Mouse (Mus musculus) kidney, postnatal 14 days (tissue): ENCODE results near the gene St3gal2.
A peak's percentile ranks its signal among the peaks of the same experiment; 100 is the strongest.
"Not testable (repeated sequence)": the region's sequence is repeated elsewhere in the genome, so short reads cannot be mapped to it uniquely, and the experiment has no call there.

ENCODE experiments used
- DNase-seq: peaks from one replicate; pipeline ENCODE4 v3.0.0; 2022; ENCODE audit warnings: mixed read lengths

The St3gal2 gene

DNA sequence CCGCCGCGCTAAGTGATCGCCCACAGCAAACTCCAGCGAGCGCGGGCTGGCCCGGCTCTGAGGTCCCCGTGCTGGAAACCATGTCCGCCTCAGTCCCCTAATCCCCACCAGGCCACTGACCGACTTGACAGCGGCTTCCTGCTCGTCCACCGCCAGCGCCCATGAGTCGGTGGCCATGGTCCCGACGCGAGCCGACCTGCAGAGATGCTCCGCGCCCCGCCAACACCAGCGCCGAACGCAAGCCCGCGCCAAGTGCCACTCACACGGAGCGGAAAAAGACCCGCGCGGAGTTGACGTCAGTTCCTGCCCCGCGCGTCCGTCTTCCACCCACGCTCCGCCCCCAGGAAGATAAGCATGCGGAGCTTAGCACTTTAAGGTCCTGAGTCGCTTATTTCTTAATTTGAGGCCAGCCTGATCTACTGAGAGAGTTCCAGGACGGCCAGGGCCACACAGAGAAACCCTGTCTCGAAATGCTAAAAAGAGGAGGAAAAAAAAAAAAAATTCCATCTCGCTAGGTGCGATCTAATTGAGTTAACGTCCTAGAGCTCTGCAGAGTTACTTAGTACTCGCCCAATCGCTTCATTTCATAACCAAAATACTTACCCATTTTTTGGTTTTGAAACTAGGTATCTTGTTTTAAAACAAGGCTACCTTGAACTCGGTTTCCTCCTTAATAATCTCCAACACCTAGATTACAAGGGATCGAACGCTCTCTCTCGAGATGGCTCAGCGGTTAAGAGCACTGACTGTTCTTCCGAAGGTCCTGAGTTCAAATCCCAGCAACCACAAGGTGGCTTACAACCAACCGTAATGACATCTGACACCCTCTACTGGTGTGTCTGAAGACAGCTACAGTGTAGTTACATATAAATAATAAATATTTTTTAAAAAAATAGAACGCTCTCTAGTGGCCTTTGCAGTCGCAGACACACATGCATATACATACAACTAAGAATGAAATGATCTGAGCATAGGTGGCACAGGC, 78.1 kb downstream of the St3gal2 start, which contains the start of gene Ddx19a:
Gene Ddx19a, minus strand, starts transcription at position 254 of the 985 bp plus-strand sequence.
- DNase-seq = peak; percentile 91

DNA sequence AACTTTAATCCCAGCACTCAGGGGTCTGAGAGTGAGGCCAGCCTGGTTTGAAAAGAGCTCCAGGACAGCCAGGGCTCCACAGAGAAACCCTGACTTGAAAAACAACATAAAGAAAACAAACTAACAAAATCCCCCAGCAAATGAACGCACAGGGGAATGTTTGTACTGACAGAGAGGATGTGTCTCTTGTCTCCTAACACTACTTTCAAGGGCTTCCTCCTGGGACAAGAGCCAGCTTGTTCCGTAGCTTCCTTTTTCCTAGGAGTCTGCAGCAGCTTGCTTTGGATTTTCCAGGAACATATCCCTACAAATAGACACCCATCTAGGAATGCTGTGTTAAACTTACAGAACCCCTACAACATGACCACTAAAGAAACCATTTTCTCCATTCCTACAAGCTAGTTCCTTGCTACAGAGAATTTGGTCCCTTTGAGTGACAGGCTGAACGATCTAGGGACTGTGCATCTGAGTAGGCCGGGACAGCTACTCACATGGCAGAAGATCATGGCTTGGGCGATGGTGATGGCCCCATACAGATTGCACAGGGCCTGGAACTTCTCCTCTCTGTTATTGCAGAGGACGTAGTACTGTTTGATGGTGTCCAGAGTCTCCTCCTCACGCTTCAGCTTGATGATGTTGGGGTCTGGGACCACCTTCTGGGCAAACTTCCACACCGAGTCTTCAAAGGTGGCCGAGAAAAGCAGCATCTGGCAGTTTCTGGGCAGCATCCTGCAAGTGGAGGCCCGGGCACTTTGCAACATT, 90.7 kb downstream of the St3gal2 start:
- DNase-seq = not testable (repeated sequence)
